Mouse (Mus musculus) kidney, postnatal 0 days (tissue): ENCODE results near the gene Spic. TPM values are rescaled to one million over a fixed set of nuclear protein-coding genes. Genes with fewer than 3 reads are reported as not detected.
A peak's percentile ranks its signal among the peaks of the same experiment; 100 is the strongest.

Source experiments
- ATAC-seq: fragments of 200-750 bp; cut with Nextera tagmentation; replicated peaks from 2 replicates; pipeline ENCODE4 v1.8.0; 2017; ENCODE audit warnings: low read depth, moderate number of reproducible peaks, moderate TSS enrichment, moderate library complexity; ENCODE audit not compliant: low FRiP score
- DNase-seq: peaks from one replicate; pipeline ENCODE4 v3.0.0-alpha.2; 2016; ENCODE audit warnings: low spot score
- H3K27ac ChIP-seq: fragments of 300-500 bp; sonication (generic); 2 replicates; pipeline ENCODE4 v1.5.1; 2014; ENCODE audit warnings: mild to moderate bottlenecking
- H3K27me3 ChIP-seq: fragments of 300-500 bp; sonication (generic); 2 replicates; pipeline ENCODE4 v1.6.1; 2014; ENCODE audit warnings: low read length, mixed read lengths; ENCODE audit not compliant: insufficient read depth
- H3K36me3 ChIP-seq: fragments of 300-500 bp; sonication (generic); 2 replicates; pipeline ENCODE4 v1.6.1; 2014; ENCODE audit warnings: low read length, mixed read lengths; ENCODE audit not compliant: insufficient read depth
- H3K4me1 ChIP-seq: fragments of 300-500 bp; sonication (generic); replicated peaks from 2 replicates; pipeline ENCODE4 v1.6.1; 2014; ENCODE audit warnings: antibody characterized with exemption, low read length, mixed read lengths; ENCODE audit not compliant: insufficient read depth
- H3K4me2 ChIP-seq: fragments of 300-500 bp; sonication (generic); 2 replicates; pipeline ENCODE4 v1.6.1; 2014; ENCODE audit warnings: mild to moderate bottlenecking, low read length, moderate library complexity, mixed read lengths
- H3K4me3 ChIP-seq: fragments of 300-500 bp; sonication (generic); replicated peaks from 2 replicates; pipeline ENCODE4 v1.5.1; 2014; ENCODE audit warnings: low read depth, low read length
- H3K9ac ChIP-seq: fragments of 300-500 bp; sonication (generic); 2 replicates; pipeline ENCODE4 v1.6.1; 2014; ENCODE audit warnings: low read depth, low read length
- H3K9me3 ChIP-seq: fragments of 300-500 bp; sonication (generic); replicated peaks from 2 replicates; pipeline ENCODE4 v1.6.1; 2016; ENCODE audit warnings: low read length, inconsistent platforms, mixed read lengths
- CTCF ChIP-seq: IDR thresholded peaks from 2 replicates; pipeline ENCODE4 v1.5.1; 2016; ENCODE audit warnings: antibody characterized with exemption, low read depth, mild to moderate bottlenecking, moderate library complexity
- WGBS: fragments of 180-500 bp; shearing (Covaris S2); extraction: QIAGEN DNeasy Blood & Tissue Kit; methylation state at CpG from one replicate; pipeline ENCODE4 v1.1.7; 2014; 5-methylcytosine and 5-hydroxymethylcytosine counted together
- polyA plus RNA-seq: library from polyadenylated mRNA; unstranded; fragments of >200 nt; fragmentation: Nextera tagmentation; extraction: Ambion mirVana; gene quantifications from 2 replicates; pipeline ENCODE4 v1.2.1, GENCODE M21; 2015

The Spic gene
- polyA plus RNA-seq, 1 experiment from 2014 or later: 1.0 TPM

GRCm38 (mm10) chr10:88725343-88725742, 40.5 kb upstream of the Spic start:
- Histone ChIP-seq H3K4me2 (no peak overlapping the region), H3K9ac (no peak overlapping the region), H3K4me3 (no peak overlapping the region), H3K36me3 (no peaks in the 10 kb centered on the region), H3K4me1 (no peaks in the 10 kb centered on the region), H3K9me3 (no peaks in the 10 kb centered on the region), H3K27ac (no peak overlapping the region), H3K27me3 (no peaks in the 10 kb centered on the region)
- 31% methylated on average over 2 of the region's 2 CpGs for WGBS
- TF ChIP-seq CTCF: peak; percentile 72
- DNase-seq (peak; percentile 64), ATAC-seq (no peak)

DNA sequence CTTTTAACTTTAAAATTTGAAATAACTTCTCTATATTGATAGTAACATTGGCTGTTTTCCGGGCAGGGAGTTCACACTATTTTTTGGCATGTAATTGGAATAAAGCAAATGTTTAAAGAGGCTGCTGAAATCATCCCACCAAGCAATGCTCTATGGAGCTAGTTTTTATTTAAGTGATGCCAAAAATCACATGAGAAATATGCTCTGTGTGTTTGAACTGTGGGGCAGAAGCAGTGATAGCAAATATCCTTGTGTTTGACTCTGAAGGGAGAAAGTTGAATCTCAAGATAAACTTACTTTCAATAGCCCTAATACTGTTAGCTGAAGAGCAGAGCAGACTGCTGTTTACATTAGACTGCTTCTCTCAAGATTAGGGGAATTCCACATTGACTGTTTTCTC, 34.8 kb upstream of the Spic start:
- H3K4me1 ChIP-seq: no peaks in the 10 kb centered on the region
- H3K27ac ChIP-seq: no peak overlapping the region
- H3K4me3 ChIP-seq: no peak overlapping the region
- 72% methylated on average over 1 of the region's 1 CpGs for WGBS
- DNase-seq (no peak), ATAC-seq (no peak)
- TF ChIP-seq CTCF: no peak
- no peaks in the 10 kb centered on the region for H3K27me3 ChIP-seq
- H3K36me3 ChIP-seq: no peaks in the 10 kb centered on the region
- H3K9me3 ChIP-seq: no peaks in the 10 kb centered on the region
- H3K9ac ChIP-seq: no peak overlapping the region
- no peak overlapping the region for H3K4me2 ChIP-seq

GRCm38 (mm10) chr10:88717756-88718025, 32.9 kb upstream of the Spic start:
- Histone ChIP-seq H3K36me3 (no peaks in the 10 kb centered on the region), H3K4me3 (no peak overlapping the region), H3K9ac (no peak overlapping the region), H3K27me3 (no peaks in the 10 kb centered on the region), H3K4me2 (no peak overlapping the region), H3K9me3 (no peaks in the 10 kb centered on the region), H3K4me1 (no peaks in the 10 kb centered on the region), H3K27ac (no peak overlapping the region)
- TF ChIP-seq CTCF: no peak
- 51% methylated on average over 2 of the region's 2 CpGs for WGBS
- no peak for ATAC-seq
- DNase-seq: no peak

GRCm38 (mm10) chr10:88716986-88717755, 32.4 kb upstream of the Spic start:
- no peak overlapping the region for H3K4me3 ChIP-seq
- WGBS: 50% methylated on average over 13 of the region's 13 CpGs
- H3K27me3 ChIP-seq: no peaks in the 10 kb centered on the region
- H3K9me3 ChIP-seq: no peaks in the 10 kb centered on the region
- H3K4me1 ChIP-seq: no peaks in the 10 kb centered on the region
- DNase-seq (no peak), ATAC-seq (no peak)
- no peak overlapping the region for H3K27ac ChIP-seq
- no peak for TF ChIP-seq CTCF
- H3K4me2 ChIP-seq: no peak overlapping the region
- H3K36me3 ChIP-seq: no peaks in the 10 kb centered on the region
- H3K9ac ChIP-seq: no peak overlapping the region

DNA sequence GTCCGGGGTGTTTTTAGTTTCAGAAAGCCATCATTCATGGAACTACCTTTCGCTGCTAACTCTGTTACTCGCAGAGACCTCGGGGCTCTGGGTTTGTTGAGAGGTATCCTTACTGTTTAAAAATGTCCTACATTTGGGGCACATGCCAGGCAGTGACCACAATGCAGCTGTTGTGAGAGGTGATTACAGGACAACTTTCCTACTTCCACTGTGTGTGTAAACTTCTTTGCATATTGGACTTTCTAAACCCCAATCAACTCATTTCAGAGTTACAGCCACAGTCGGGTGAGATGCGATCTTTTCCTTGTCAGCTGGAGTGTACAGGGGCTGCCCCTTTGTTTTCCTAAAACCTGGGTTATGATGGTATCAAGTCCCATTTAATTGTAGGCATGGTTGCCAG, 30.8 kb upstream of the Spic start:
- Histone ChIP-seq H3K36me3 (no peaks in the 10 kb centered on the region), H3K4me1 (no peaks in the 10 kb centered on the region), H3K27ac (no peak overlapping the region), H3K9ac (no peak overlapping the region), H3K4me3 (no peak overlapping the region), H3K9me3 (no peaks in the 10 kb centered on the region), H3K4me2 (no peak overlapping the region), H3K27me3 (no peaks in the 10 kb centered on the region)
- ATAC-seq (no peak), DNase-seq (no peak)
- WGBS: 68% methylated on average over 6 of the region's 6 CpGs
- no peak for TF ChIP-seq CTCF

DNA sequence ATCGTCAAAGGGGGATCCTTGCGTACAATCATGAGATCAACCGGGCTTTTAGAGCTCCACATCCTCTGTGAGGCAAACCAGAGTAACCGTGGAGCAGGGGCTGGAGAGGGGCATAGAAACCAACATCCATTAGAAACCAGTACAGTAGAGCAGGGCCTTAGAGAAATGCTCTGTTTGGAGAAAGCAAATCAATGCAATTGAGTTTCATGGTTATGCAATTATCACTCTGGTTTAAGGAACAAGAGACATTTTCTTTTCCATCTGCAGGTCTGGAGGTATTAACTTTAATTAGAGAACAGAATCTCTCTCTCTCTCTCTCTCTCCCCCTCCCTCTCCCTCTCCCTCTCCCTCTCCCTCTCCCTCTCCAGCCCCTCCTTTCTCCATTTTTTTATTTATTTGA, 29.9 kb upstream of the Spic start:
- Histone ChIP-seq H3K9ac (no peak overlapping the region), H3K4me2 (no peak overlapping the region), H3K36me3 (no peaks in the 10 kb centered on the region), H3K27me3 (no peaks in the 10 kb centered on the region), H3K4me1 (no peaks in the 10 kb centered on the region), H3K4me3 (no peak overlapping the region), H3K9me3 (no peaks in the 10 kb centered on the region), H3K27ac (no peak overlapping the region)
- ATAC-seq: no peak
- DNase-seq: no peak
- WGBS: 89% methylated on average over 4 of the region's 4 CpGs
- no peak for TF ChIP-seq CTCF

DNA sequence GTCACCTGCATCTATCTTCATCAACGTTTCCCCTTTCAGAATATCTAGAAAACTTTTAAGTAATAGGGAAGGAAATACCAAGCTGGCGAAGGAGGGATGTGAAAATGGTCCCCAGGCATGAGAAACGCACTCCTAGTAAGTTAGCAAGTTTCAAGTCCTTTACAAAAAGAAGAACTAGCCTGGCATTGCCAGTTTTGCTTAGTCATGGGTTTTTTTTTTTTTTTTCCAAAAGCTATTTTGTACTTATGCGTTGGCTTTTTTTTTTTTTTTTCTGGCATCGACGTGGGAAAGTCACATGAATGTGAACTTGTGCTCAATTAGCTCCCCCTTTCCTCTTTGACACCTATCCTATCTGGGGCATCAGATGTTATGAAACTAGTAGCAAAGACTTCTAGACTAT, 27.5 kb upstream of the Spic start:
- Histone ChIP-seq H3K36me3 (no peaks in the 10 kb centered on the region), H3K27ac (no peak overlapping the region), H3K9ac (no peak overlapping the region), H3K27me3 (no peaks in the 10 kb centered on the region), H3K4me2 (no peak overlapping the region), H3K9me3 (no peaks in the 10 kb centered on the region), H3K4me3 (no peak overlapping the region), H3K4me1 (no peaks in the 10 kb centered on the region)
- WGBS: 84% methylated on average over 6 of the region's 6 CpGs
- ATAC-seq: no peak
- no peak for DNase-seq
- no peak for TF ChIP-seq CTCF
